ENCODE assay signal across 22 mouse cellular contexts in genomic region chr8:83274470-83274869, GRCm38 (mm10). TPM values are rescaled to one million over a fixed set of nuclear protein-coding genes. Genes with fewer than 3 reads are reported as not detected.
A peak's percentile ranks its signal among the peaks of the same experiment; 100 is the strongest.
DNase-seq lines count a peak whose midpoint lies in the region; ATAC-seq and TF ChIP-seq lines count a peak whose summit lies in the region.
"Had no signal": no experiment of that assay in that cellular context is flagged by ENCODE, and none has a peak within 500 bp of the region (broad histone marks: within the 10 kb centered on the region; RNA-seq: fewer than 3 reads in every experiment).

No protein-coding gene starts in this region.

- no peak for TF ChIP-seq CTCF in heart, adult 2 months (IDR thresholded peaks at IDR 0.05)
- TF ChIP-seq CTCF in kidney, postnatal 0 days (IDR thresholded peaks at IDR 0.05; ENCODE audit: low read depth) = no peak

- TF ChIP-seq EP300 in heart, adult 2 months (IDR thresholded peaks at IDR 0.05; ENCODE audit: insufficient read depth, low read depth, low read length) = no peak

- H3K36me3 ChIP-seq in heart, embryonic 12.5 days = no peaks in the 10 kb centered on the region
- no peaks in the 10 kb centered on the region for H3K36me3 ChIP-seq in heart, adult 2 months (ENCODE audit: control insufficient read depth, insufficient read depth, low read length)
- H3K36me3 ChIP-seq in kidney, postnatal 0 days (ENCODE audit: insufficient read depth, low read length) = no peaks in the 10 kb centered on the region
- H3K36me3 ChIP-seq in limb, embryonic 11.5 days (ENCODE audit: control insufficient read depth, insufficient read depth, low read length) = no peaks in the 10 kb centered on the region
- H3K36me3 ChIP-seq: liver, embryonic 15.5 days had no signal

- no peaks in the 10 kb centered on the region for H3K27me3 ChIP-seq in heart, embryonic 12.5 days (replicated peaks)
- no peaks in the 10 kb centered on the region for H3K27me3 ChIP-seq in heart, adult 2 months (ENCODE audit: control insufficient read depth, insufficient read depth, low read length)
- H3K27me3 ChIP-seq in kidney, postnatal 0 days (ENCODE audit: insufficient read depth, low read length) = no peaks in the 10 kb centered on the region
- H3K27me3 ChIP-seq in limb, embryonic 11.5 days (ENCODE audit: control insufficient read depth, insufficient read depth, low read length) = no peaks in the 10 kb centered on the region
- H3K27me3 ChIP-seq: forebrain, embryonic 13.5 days; liver, embryonic 15.5 days; neural tube, embryonic 12.5 days had no signal

- peak overlapping the region; percentile 10; the same call in 1 of the 2 replicates for H3K27ac ChIP-seq in heart, embryonic 12.5 days (ENCODE audit: poor library complexity, severe bottlenecking)
- no peak overlapping the region for H3K27ac ChIP-seq in heart, adult 2 months
- H3K27ac ChIP-seq in kidney, postnatal 0 days = no peak overlapping the region
- 0 out of 2 replicates have a peak overlapping the region, but pooled peaks have one; percentile 14 for H3K27ac ChIP-seq in limb, embryonic 11.5 days (replicated peaks; ENCODE audit: low read depth, low read length)
- H3K27ac ChIP-seq: forebrain, embryonic 13.5 days; layer of hippocampus, adult 2 months; liver, embryonic 15.5 days; midbrain, embryonic 10.5 days; neural tube, embryonic 12.5 days had no signal

- H3K9me3 ChIP-seq in heart, embryonic 12.5 days (replicated peaks) = no peaks in the 10 kb centered on the region
- no peaks in the 10 kb centered on the region for H3K9me3 ChIP-seq in kidney, postnatal 0 days (replicated peaks; ENCODE audit: low read length)
- no peaks in the 10 kb centered on the region for H3K9me3 ChIP-seq in limb, embryonic 11.5 days (ENCODE audit: control insufficient read depth, low read length)
- H3K9me3 ChIP-seq: forebrain, embryonic 13.5 days; liver, embryonic 15.5 days; midbrain, embryonic 10.5 days; neural tube, embryonic 12.5 days had no signal

- no peak for DNase-seq in heart, adult 2 months
- DNase-seq in kidney, postnatal 0 days (ENCODE audit: low spot score) = no peak
- DNase-seq in kidney, postnatal 14 days = no peak
- DNase-seq in limb, embryonic 11.5 days (ENCODE audit: low spot score) = peak; percentile 38
- no peak for DNase-seq in cerebellum, adult 9-10 months
- DNase-seq: adrenal gland, postnatal 14 days; cerebellum, adult 11-12 months; gastrocnemius, postnatal 25 days; kidney, adult 8-10 months; left cerebral cortex, postnatal 4 days; lung, postnatal 10 days; spleen, adult 18-20 months had no signal

- ATAC-seq in heart, embryonic 12.5 days (ENCODE audit: insufficient number of reproducible peaks, low FRiP score) = peak; percentile 67; the same call in 1 of the 2 replicates
- peak; percentile 43 for ATAC-seq in kidney, postnatal 0 days (replicated peaks; ENCODE audit: low FRiP score, low read depth)
- ATAC-seq in common myeloid progenitor, adult 5-6 weeks (replicated peaks; ENCODE audit: low read depth, poor library complexity, severe bottlenecking) = peak; percentile 58; the same call in 1 of the 2 replicates
- ATAC-seq in limb, embryonic 11.5 days (ENCODE audit: insufficient number of reproducible peaks, low FRiP score, low TSS enrichment, low read depth) = peak; percentile 38; the same call in 1 of the 2 replicates
- ATAC-seq: forebrain, embryonic 13.5 days; inflammation-experienced regulatory T-cells, adult 6 months had no signal

- no peak overlapping the region for H3K9ac ChIP-seq in heart, embryonic 12.5 days
- no peak overlapping the region for H3K9ac ChIP-seq in heart, adult 2 months (ENCODE audit: low read depth, low read length)
- H3K9ac ChIP-seq in kidney, postnatal 0 days (ENCODE audit: low read depth, low read length) = no peak overlapping the region
- H3K9ac ChIP-seq in limb, embryonic 11.5 days (ENCODE audit: low read length) = no peak overlapping the region
- H3K9ac ChIP-seq: forebrain, embryonic 13.5 days; liver, embryonic 15.5 days; neural tube, embryonic 12.5 days had no signal

- 0 out of 2 replicates have a peak, but pooled peaks cover 4% of the 10 kb centered on the region for H3K4me1 ChIP-seq in heart, embryonic 12.5 days (replicated peaks)
- H3K4me1 ChIP-seq in heart, adult 2 months (ENCODE audit: control insufficient read depth, insufficient read depth, low read length) = no peaks in the 10 kb centered on the region
- no peaks in the 10 kb centered on the region for H3K4me1 ChIP-seq in kidney, postnatal 0 days (replicated peaks; ENCODE audit: insufficient read depth, low read length)
- H3K4me1 ChIP-seq in limb, embryonic 11.5 days (ENCODE audit: control insufficient read depth, insufficient read depth, low read length) = no peaks in the 10 kb centered on the region
- H3K4me1 ChIP-seq: forebrain, embryonic 13.5 days; liver, embryonic 15.5 days; midbrain, embryonic 10.5 days; neural tube, embryonic 12.5 days had no signal

- H3K4me3 ChIP-seq in heart, embryonic 12.5 days = 0 out of 2 replicates have a peak overlapping the region, but pooled peaks have one; percentile 3
- no peak overlapping the region for H3K4me3 ChIP-seq in heart, adult 2 months
- H3K4me3 ChIP-seq in kidney, postnatal 0 days (replicated peaks; ENCODE audit: low read depth, low read length) = no peak overlapping the region
- H3K4me3 ChIP-seq in limb, embryonic 11.5 days (ENCODE audit: low read depth, low read length) = no peak overlapping the region
- H3K4me3 ChIP-seq: forebrain, embryonic 13.5 days; layer of hippocampus, adult 2 months; liver, embryonic 15.5 days; midbrain, embryonic 10.5 days; neural tube, embryonic 12.5 days had no signal

- no peak for TF ChIP-seq POLR2A in heart, adult 2 months (IDR thresholded peaks at IDR 0.05; ENCODE audit: insufficient read depth, low read depth, low read length)

- 31% methylated on average over 11 of the region's 11 CpGs for WGBS in heart, embryonic 12.5 days
- 45% methylated on average over 11 of the region's 11 CpGs for WGBS in heart, adult 2 months
- WGBS in kidney, postnatal 0 days = 33% methylated on average over 11 of the region's 11 CpGs
- WGBS in limb, embryonic 11.5 days = 50% methylated on average over 11 of the region's 11 CpGs

- H3K79me2 ChIP-seq in heart, adult 2 months (replicated peaks; ENCODE audit: control insufficient read depth, insufficient read depth, low read length) = no peaks in the 10 kb centered on the region

- intact Hi-C loops in heart, adult 2 months (cut with DNase I) = no loop called here

- H3K4me2 ChIP-seq in heart, embryonic 12.5 days = peak overlapping the region; percentile 47
- no peak overlapping the region for H3K4me2 ChIP-seq in kidney, postnatal 0 days (ENCODE audit: low read length)
- H3K4me2 ChIP-seq in limb, embryonic 11.5 days (ENCODE audit: low read depth, severe bottlenecking) = 0 out of 2 replicates have a peak overlapping the region, but pooled peaks have one; percentile 10
- H3K4me2 ChIP-seq: forebrain, embryonic 13.5 days; liver, embryonic 15.5 days; neural tube, embryonic 12.5 days had no signal

RNA-seq across cellular contexts. Expression of gene Ucp1, which starts 15.7 kb away (rescaled TPM):
- not detected in 2 replicates for polyA plus RNA-seq in heart, embryonic 12.5 days (2016; fragmentation: Nextera tagmentation; extraction: Ambion mirVana)
- 10 to 100 TPM; 11.1 to 18.1 TPM for total RNA-seq in heart, adult 2 months (2021)
- 145 and 236 TPM in 2 replicates for polyA plus RNA-seq in heart, adult 2 months (2012; rRNA removed)
- polyA plus RNA-seq in kidney, postnatal 0 days (2015; fragmentation: Nextera tagmentation; extraction: Ambion mirVana) = 0.07 TPM in 1 of 2 replicates, not detected in the other
- not detected in 2 replicates for total RNA-seq in common myeloid progenitor, adult 5-6 weeks (2017)
- not detected in 2 replicates for polyA plus RNA-seq in limb, embryonic 11.5 days (2014; fragmentation: Nextera tagmentation; extraction: Ambion mirVana)
- total RNA-seq: gastrocnemius, postnatal 25 days; layer of hippocampus, adult 2 months; left cerebral cortex, postnatal 4 days had no signal
- polyA plus RNA-seq: forebrain, embryonic 13.5 days; hindbrain, embryonic 11.5 days; inflammation-experienced regulatory T-cells, adult 6 months; liver, embryonic 15.5 days; midbrain, embryonic 10.5 days; stomach, embryonic 14.5 days had no signal

RNA-seq across cellular contexts. Expression of gene Elmod2, which starts 57.8 kb away (rescaled TPM):
- polyA plus RNA-seq in heart, embryonic 12.5 days (2016; fragmentation: Nextera tagmentation; extraction: Ambion mirVana) = 14.8 and 16.1 TPM in 2 replicates
- total RNA-seq in heart, adult 2 months (2021) = 1 to 10 TPM; 7.7 to 8.3 TPM
- polyA plus RNA-seq in heart, adult 2 months (2012; rRNA removed) = 2.7 and 5.9 TPM in 2 replicates
- polyA plus RNA-seq in kidney, postnatal 0 days (2015; fragmentation: Nextera tagmentation; extraction: Ambion mirVana) = 10.4 and 10.9 TPM in 2 replicates
- total RNA-seq in common myeloid progenitor, adult 5-6 weeks (2017) = 18.6 and 21.8 TPM in 2 replicates
- 26.2 and 27.1 TPM in 2 replicates for polyA plus RNA-seq in limb, embryonic 11.5 days (2014; fragmentation: Nextera tagmentation; extraction: Ambion mirVana)

Comparison
In these comparisons a context has a peak if more than half of its experiments do, and no peak if none do; other contexts are left out.
1. H3K27ac ChIP-seq: peak in heart, embryonic 12.5 days (single experiment) and limb, embryonic 11.5 days (single experiment); none in heart, adult 2 months (single experiment) and kidney, postnatal 0 days (single experiment).
2. RNA of gene Ucp1, which starts 15.7 kb away (polyA plus RNA-seq): 145 to 236 TPM in heart, adult 2 months; 0.07 TPM in kidney, postnatal 0 days, not detected in limb, embryonic 11.5 days and not detected in heart, embryonic 12.5 days; every median in the first group is over 100 times any median in the second.
3. Peak in every context shown above with its lines, with median percentiles within 50 percentile points of each other: ATAC-seq.